Mouse (Mus musculus) stomach, embryonic 14.5 days (tissue): Measurements from ENCODE around the gene Jmjd1c. TPM values are rescaled to one million over a fixed set of nuclear protein-coding genes. Genes with fewer than 3 reads are reported as not detected.

Source experiments
- ATAC-seq: fragments of 200-750 bp; cut with Nextera tagmentation; 2 replicates; pipeline ENCODE4 v1.8.0; 2017; ENCODE audit warnings: low read depth, moderate TSS enrichment; ENCODE audit not compliant: insufficient number of reproducible peaks, insufficient read depth, low FRiP score
- H3K27ac ChIP-seq: fragments of 300-500 bp; sonication (generic); 2 replicates; pipeline ENCODE4 v1.5.1; 2014; ENCODE audit warnings: mild to moderate bottlenecking, low read length, moderate library complexity, mixed read lengths
- H3K27me3 ChIP-seq: fragments of 300-500 bp; sonication (generic); 2 replicates; pipeline ENCODE4 v1.6.1; 2014; ENCODE audit warnings: low read length, control low read depth, mixed read lengths; ENCODE audit not compliant: control insufficient read depth, insufficient read depth
- H3K36me3 ChIP-seq: fragments of 300-500 bp; sonication (generic); 2 replicates; pipeline ENCODE4 v1.6.1; 2014; ENCODE audit warnings: mild to moderate bottlenecking, control low read depth, low read length, moderate library complexity, mixed read lengths; ENCODE audit not compliant: control insufficient read depth, insufficient read depth
- H3K4me1 ChIP-seq: fragments of 300-500 bp; sonication (generic); 2 replicates; pipeline ENCODE4 v1.6.1; 2014; ENCODE audit warnings: low read length, control low read depth, mixed read lengths; ENCODE audit not compliant: control insufficient read depth, insufficient read depth
- H3K4me2 ChIP-seq: fragments of 300-500 bp; sonication (generic); replicated peaks from 2 replicates; pipeline ENCODE4 v1.6.1; 2014; ENCODE audit warnings: low read depth, low read length, control low read depth
- H3K4me3 ChIP-seq: fragments of 300-500 bp; sonication (generic); 2 replicates; pipeline ENCODE4 v1.5.1; 2014; ENCODE audit warnings: low read depth, low read length, control low read depth
- H3K9ac ChIP-seq: fragments of 300-500 bp; sonication (generic); replicated peaks from 2 replicates; pipeline ENCODE4 v1.6.1; 2014; ENCODE audit warnings: low read depth, mild to moderate bottlenecking, control low read depth, low read length, moderate library complexity, mixed read lengths
- H3K9me3 ChIP-seq: fragments of 300-500 bp; sonication (generic); 2 replicates; pipeline ENCODE4 v1.6.1; 2016; ENCODE audit warnings: low read depth, low read length, control low read depth; ENCODE audit not compliant: control insufficient read depth
- WGBS: fragments of 180-500 bp; shearing (Covaris S2); extraction: QIAGEN DNeasy Blood & Tissue Kit; methylation state at CpG from one replicate; pipeline ENCODE4 v1.1.7; 2014; 5-methylcytosine and 5-hydroxymethylcytosine counted together
- polyA plus RNA-seq: library from polyadenylated mRNA; unstranded; fragments of >200 nt; fragmentation: Nextera tagmentation; extraction: Ambion mirVana; gene quantifications from 2 replicates; pipeline ENCODE4 v1.2.1, GENCODE M21; 2014

The Jmjd1c gene
- polyA plus RNA-seq, 1 experiment from 2014 or later, result 58.2 TPM

- H3K27ac ChIP-seq, result no peak overlapping the region
- H3K9me3 ChIP-seq, result no peaks in the 10 kb centered on the region
- H3K4me3 ChIP-seq, result no peak overlapping the region
- no peaks in the 10 kb centered on the region for H3K27me3 ChIP-seq
- no peak overlapping the region for H3K4me2 ChIP-seq
- H3K36me3 ChIP-seq, result no peaks in the 10 kb centered on the region
- 82% methylated on average over 4 of the region's 4 CpGs for WGBS
- ATAC-seq, result no peak
- peaks cover 9% of the 10 kb centered on the region for H3K4me1 ChIP-seq
- no peak overlapping the region for H3K9ac ChIP-seq
Observed at GRCm38 (mm10) chr10:67124156-67124555, 28.2 kb downstream of the Jmjd1c start.

GRCm38 (mm10) chr10:67126061-67126858, 30.3 kb downstream of the Jmjd1c start:
- Histone ChIP-seq H3K27me3 (no peaks in the 10 kb centered on the region), H3K27ac (peak overlapping the region; percentile 75), H3K9ac (peak overlapping the region; percentile 80), H3K4me2 (peak overlapping the region; percentile 92), H3K9me3 (no peaks in the 10 kb centered on the region), H3K36me3 (no peaks in the 10 kb centered on the region), H3K4me3 (peak overlapping the region; percentile 83), H3K4me1 (peaks cover 6% of the 10 kb centered on the region)
- peak; percentile 60; the same call in 1 of the 2 replicates for ATAC-seq
- under 1% methylated on average over 49 of the region's 50 CpGs for WGBS

GRCm38 (mm10) chr10:67126859-67127758, 31.2 kb downstream of the Jmjd1c start:
- ATAC-seq, result peak; percentile 69
- Histone ChIP-seq H3K9ac (peak overlapping the region; percentile 80), H3K4me1 (peaks cover 6% of the 10 kb centered on the region), H3K4me3 (peak overlapping the region; percentile 83), H3K9me3 (no peaks in the 10 kb centered on the region), H3K27me3 (no peaks in the 10 kb centered on the region), H3K27ac (peak overlapping the region; percentile 75), H3K36me3 (no peaks in the 10 kb centered on the region), H3K4me2 (peak overlapping the region; percentile 92)
- WGBS, result under 1% methylated on average over 95 of the region's 115 CpGs

GRCm38 (mm10) chr10:67129531-67129930, 33.6 kb downstream of the Jmjd1c start:
- Histone ChIP-seq H3K9me3 (no peaks in the 10 kb centered on the region), H3K27me3 (no peaks in the 10 kb centered on the region), H3K27ac (no peak overlapping the region), H3K4me2 (no peak overlapping the region), H3K4me3 (no peak overlapping the region), H3K9ac (no peak overlapping the region), H3K36me3 (no peaks in the 10 kb centered on the region), H3K4me1 (peaks cover 6% of the 10 kb centered on the region)
- 53% methylated on average over 1 of the region's 1 CpGs for WGBS
- ATAC-seq, result no peak

GRCm38 (mm10) chr10:67131709-67132108, 35.8 kb downstream of the Jmjd1c start:
- H3K27ac ChIP-seq, result no peak overlapping the region
- 84% methylated on average over 1 of the region's 1 CpGs for WGBS
- no peak overlapping the region for H3K4me2 ChIP-seq
- H3K9ac ChIP-seq, result no peak overlapping the region
- H3K36me3 ChIP-seq, result no peaks in the 10 kb centered on the region
- ATAC-seq, result no peak
- H3K4me3 ChIP-seq, result no peak overlapping the region
- no peaks in the 10 kb centered on the region; the same call in 1 of the 2 replicates for H3K4me1 ChIP-seq
- H3K27me3 ChIP-seq, result no peaks in the 10 kb centered on the region
- H3K9me3 ChIP-seq, result no peaks in the 10 kb centered on the region

- Histone ChIP-seq H3K4me2 (no peak overlapping the region), H3K9ac (no peak overlapping the region), H3K36me3 (no peaks in the 10 kb centered on the region), H3K27ac (no peak overlapping the region), H3K4me1 (no peaks in the 10 kb centered on the region; the same call in 1 of the 2 replicates), H3K27me3 (no peaks in the 10 kb centered on the region), H3K9me3 (no peaks in the 10 kb centered on the region), H3K4me3 (no peak overlapping the region)
- 93% methylated on average over 2 of the region's 2 CpGs for WGBS
- no peak for ATAC-seq
Observed at GRCm38 (mm10) chr10:67134322-67134721, 38.4 kb downstream of the Jmjd1c start.

GRCm38 (mm10) chr10:67137437-67137836, 41.5 kb downstream of the Jmjd1c start:
- Histone ChIP-seq H3K27me3 (no peaks in the 10 kb centered on the region), H3K36me3 (no peaks in the 10 kb centered on the region), H3K4me1 (no peaks in the 10 kb centered on the region), H3K4me3 (no peak overlapping the region), H3K9ac (no peak overlapping the region), H3K9me3 (no peaks in the 10 kb centered on the region), H3K27ac (no peak overlapping the region), H3K4me2 (no peak overlapping the region)
- WGBS, result 91% methylated on average over 2 of the region's 2 CpGs
- ATAC-seq, result no peak

- no peaks in the 10 kb centered on the region for H3K36me3 ChIP-seq
- no peak for ATAC-seq
- H3K27me3 ChIP-seq, result no peaks in the 10 kb centered on the region
- no peaks in the 10 kb centered on the region for H3K9me3 ChIP-seq
- no peak overlapping the region for H3K27ac ChIP-seq
- H3K9ac ChIP-seq, result no peak overlapping the region
- no peak overlapping the region for H3K4me2 ChIP-seq
- no peak overlapping the region for H3K4me3 ChIP-seq
- 0 out of 2 replicates have a peak, but pooled peaks cover 6% of the 10 kb centered on the region for H3K4me1 ChIP-seq
Observed at GRCm38 (mm10) chr10:67143661-67144060, 47.7 kb downstream of the Jmjd1c start.
